Mouse (Mus musculus) retina, postnatal 7 days (tissue): ENCODE measurements around the gene Defb10.
"Not testable (repeated sequence)": the region's sequence is repeated elsewhere in the genome, so short reads cannot be mapped to it uniquely, and the experiment has no call there.

Experiments used
- DNase-seq: peaks from one replicate; pipeline ENCODE4 v3.0.0-alpha.2; 2012; ENCODE audit warnings: low read depth, low spot score

The Defb10 gene

GRCm38 (mm10) chr8:21858586-21858985, at the start of gene Defb10:
Defb10 (plus strand) TSS chr8:21858901.
- not testable (repeated sequence) for DNase-seq

- not testable (repeated sequence) for DNase-seq
Observed at GRCm38 (mm10) chr8:21885321-21885720, 26.6 kb downstream of the Defb10 start, which contains the start of gene Defb9. Defb9 (minus strand) TSS chr8:21885421.

- not testable (repeated sequence) for DNase-seq
Observed at GRCm38 (mm10) chr8:21906290-21906689, 47.6 kb downstream of the Defb10 start, which contains the start of gene Defb11. Defb11 (minus strand) TSS chr8:21906412.
